Mouse (Mus musculus): ENCODE data around the gene Trim14. TPM values are rescaled to one million over a fixed set of nuclear protein-coding genes. Genes with fewer than 3 reads are reported as not detected.

Trim14 gene
- polyA plus RNA-seq, 1 experiment from 2014 or later, result 3.1 TPM

DNA sequence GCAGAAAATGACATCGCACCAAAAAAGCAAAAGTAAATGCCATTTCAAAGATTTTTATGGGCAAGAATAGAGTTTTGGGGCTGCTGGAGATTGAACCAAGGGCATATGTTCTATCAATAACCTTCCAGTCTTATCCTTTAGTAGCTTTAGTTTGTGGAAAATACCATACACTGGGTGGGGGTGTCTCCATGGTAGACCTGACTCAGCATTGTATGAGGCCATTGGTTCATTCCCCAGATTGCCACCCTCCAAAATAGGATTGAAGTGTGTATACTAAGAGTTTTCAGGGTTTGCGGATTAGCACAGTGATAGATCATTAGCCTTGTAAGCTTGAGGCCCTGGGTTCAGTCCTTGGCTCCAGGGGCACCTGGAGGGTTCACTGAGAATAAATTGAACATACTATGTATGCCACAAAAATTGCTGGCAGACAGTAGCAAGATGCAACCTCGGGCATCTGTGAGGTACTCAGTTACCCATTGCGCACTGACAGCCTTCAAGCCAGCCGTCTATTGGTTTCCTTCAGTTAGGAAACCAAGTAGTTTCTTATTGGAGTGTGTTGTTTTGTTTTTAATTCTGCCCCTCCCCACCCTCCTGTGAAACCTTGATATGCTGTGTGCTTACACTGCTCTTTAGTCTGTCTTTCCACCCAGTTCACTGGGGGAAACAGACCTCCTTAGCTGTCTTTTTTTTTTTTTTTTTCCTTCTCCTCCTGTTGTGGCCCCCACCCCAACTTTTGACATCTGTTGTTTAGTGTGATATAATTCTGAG, 81.7 kb downstream of the Trim14 start:
- no peaks in the 10 kb centered on the region for H3K27me3 ChIP-seq (ENCODE audit: insufficient read depth, low read length)
- peak overlapping the region; percentile 6; the same call in 1 of the 2 replicates for H3K4me3 ChIP-seq (ENCODE audit: low read depth, low read length)
- peak overlapping the region; percentile 70 for H3K4me2 ChIP-seq
- no peaks in the 10 kb centered on the region for H3K9me3 ChIP-seq (ENCODE audit: low read depth, low read length)
- ATAC-seq (ENCODE audit: insufficient read depth), result no peak
- no peak for TF ChIP-seq CTCF (IDR thresholded peaks at IDR 0.05; ENCODE audit: low read depth)
- H3K4me1 ChIP-seq (ENCODE audit: insufficient read depth), result peaks cover 16% of the 10 kb centered on the region
- 0 out of 2 replicates have a peak overlapping the region, but pooled peaks have one; percentile 26 for H3K27ac ChIP-seq (ENCODE audit: low read depth)
- no peak for DNase-seq
- WGBS, result 69% methylated on average over 5 of the region's 5 CpGs
- 0 out of 2 replicates have a peak, but pooled peaks cover 2% of the 10 kb centered on the region for H3K36me3 ChIP-seq (ENCODE audit: insufficient read depth)
- H3K9ac ChIP-seq, result no peak overlapping the region; the same call in 1 of the 2 replicates

DNA sequence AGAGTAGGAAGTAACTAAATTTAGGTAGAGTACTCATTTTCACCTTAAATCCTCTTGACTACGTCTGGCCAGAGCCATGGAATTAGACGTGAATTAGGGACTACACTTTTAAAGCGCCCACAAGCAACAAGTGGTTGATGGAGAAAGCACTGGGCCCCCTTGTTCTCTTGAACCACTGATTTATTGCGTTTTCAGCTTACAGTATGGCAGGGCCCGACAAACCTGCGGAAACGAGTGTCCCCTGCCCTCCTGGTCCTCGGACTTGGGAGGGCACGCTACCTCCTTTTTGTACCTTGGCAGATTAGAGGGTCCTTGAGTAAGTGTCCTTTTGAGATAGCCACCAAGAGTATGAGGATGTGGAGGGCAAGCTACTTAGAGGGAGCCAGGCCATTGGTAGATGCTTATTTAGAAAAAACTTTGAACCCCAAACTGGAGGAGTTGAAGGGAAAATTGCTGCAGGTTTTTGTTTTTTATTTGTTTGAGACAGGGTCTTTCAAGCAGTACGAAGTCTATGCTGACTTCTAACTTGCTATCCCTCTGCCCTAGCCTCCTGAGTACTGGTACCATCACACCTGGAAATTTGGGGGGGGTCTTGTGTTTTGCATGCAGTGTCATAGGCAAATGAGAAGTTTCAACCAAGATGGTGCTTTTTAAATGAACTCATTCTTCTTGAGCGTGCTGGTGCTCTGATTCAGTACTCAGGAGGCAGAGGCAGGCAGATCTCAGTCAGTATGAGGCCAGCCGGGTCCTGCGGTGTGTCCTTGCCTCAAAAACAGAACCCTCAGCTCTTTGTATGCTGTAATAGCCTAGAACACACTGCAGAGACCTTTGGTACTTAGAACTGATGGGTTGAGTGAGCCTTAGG, 82.9 kb downstream of the Trim14 start:
- H3K4me1 ChIP-seq (ENCODE audit: insufficient read depth), result peaks cover 16% of the 10 kb centered on the region

DNA sequence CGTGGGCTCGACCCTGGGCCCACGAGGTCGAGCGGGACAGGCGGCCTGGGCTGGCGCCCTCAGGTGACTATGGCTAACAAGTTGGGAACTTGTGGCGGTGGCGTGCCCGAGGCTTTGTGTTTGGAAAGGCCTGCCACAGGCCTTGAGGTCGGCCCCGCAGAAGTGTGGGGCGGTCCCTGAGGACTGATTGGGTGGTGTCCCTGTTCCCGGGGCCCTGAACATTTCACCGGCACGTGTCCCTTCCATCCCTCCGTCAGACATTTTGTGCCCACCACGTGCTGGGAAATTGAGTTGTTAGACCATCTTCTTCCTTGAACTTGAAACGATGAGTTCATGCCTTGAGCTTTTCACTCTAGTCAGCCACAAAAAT, 83.5 kb downstream of the Trim14 start:
- Histone ChIP-seq H3K27ac (ENCODE audit: low read depth) (peak overlapping the region; percentile 100), H3K27me3 (ENCODE audit: insufficient read depth, low read length) (no peaks in the 10 kb centered on the region), H3K4me3 (ENCODE audit: low read depth, low read length) (peak overlapping the region; percentile 90), H3K9me3 (ENCODE audit: low read depth, low read length) (no peaks in the 10 kb centered on the region), H3K4me2 (peak overlapping the region; percentile 70), H3K36me3 (ENCODE audit: insufficient read depth) (0 out of 2 replicates have a peak, but pooled peaks cover 2% of the 10 kb centered on the region), H3K4me1 (ENCODE audit: insufficient read depth) (peaks cover 16% of the 10 kb centered on the region), H3K9ac (peak overlapping the region; percentile 100)
- WGBS, result under 1% methylated on average over 19 of the region's 19 CpGs
- DNase-seq (peak; percentile 84), ATAC-seq (ENCODE audit: insufficient read depth) (peak; percentile 39)
- no peak for TF ChIP-seq CTCF (IDR thresholded peaks at IDR 0.05; ENCODE audit: low read depth)

More for the DNA sequence above, 82.9 kb downstream of the Trim14 start:
- Histone ChIP-seq H3K27ac (ENCODE audit: low read depth) (peak overlapping the region; percentile 100), H3K4me3 (ENCODE audit: low read depth, low read length) (peak overlapping the region; percentile 90), H3K4me2 (peak overlapping the region; percentile 70), H3K27me3 (ENCODE audit: insufficient read depth, low read length) (no peaks in the 10 kb centered on the region), H3K9ac (peak overlapping the region; percentile 100), H3K9me3 (ENCODE audit: low read depth, low read length) (no peaks in the 10 kb centered on the region), H3K36me3 (ENCODE audit: insufficient read depth) (0 out of 2 replicates have a peak, but pooled peaks cover 2% of the 10 kb centered on the region)
- WGBS, result 30% methylated on average over 13 of the region's 13 CpGs
- no peak for ATAC-seq (ENCODE audit: insufficient read depth)
- no peak for TF ChIP-seq CTCF (IDR thresholded peaks at IDR 0.05; ENCODE audit: low read depth)
- DNase-seq, result no peak

DNA sequence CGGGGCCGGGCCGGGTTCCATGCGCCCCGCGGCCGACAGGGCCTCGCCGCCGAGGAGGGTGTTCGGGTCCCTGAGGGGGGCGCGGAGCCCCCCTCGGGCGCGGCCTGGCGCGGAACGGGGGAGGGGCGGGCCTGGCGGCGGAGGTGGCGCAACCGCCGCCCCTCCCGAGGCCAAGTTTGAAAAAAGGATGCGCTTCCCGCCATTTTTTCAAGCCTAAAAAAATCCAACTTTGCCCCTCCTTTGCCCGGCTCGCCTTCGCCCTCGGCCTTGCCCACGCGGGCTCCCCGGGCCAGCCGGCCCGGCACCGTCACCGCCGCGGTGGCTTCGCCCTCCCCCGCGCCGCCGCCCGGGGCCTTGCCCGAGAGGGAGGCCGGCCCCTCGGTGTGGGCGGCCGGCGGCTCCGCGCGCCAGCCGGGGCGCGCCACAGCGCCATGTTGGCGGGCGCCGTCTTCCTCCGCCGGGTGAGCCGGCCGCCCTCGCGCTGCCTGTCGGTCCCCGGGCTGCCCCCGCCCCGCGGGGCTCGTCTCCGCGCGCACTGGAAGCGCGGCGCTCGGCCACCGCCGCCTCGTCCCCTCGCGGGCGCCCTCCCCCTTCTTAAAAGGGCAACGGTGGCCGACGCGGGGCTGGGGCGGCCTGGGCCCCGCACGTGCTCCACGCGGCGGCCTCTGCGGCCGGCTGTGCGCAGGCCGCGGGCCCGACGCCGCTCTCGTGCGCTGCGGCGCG, 84.0 kb downstream of the Trim14 start:
- ATAC-seq (ENCODE audit: insufficient read depth), result peak; percentile 22

DNA sequence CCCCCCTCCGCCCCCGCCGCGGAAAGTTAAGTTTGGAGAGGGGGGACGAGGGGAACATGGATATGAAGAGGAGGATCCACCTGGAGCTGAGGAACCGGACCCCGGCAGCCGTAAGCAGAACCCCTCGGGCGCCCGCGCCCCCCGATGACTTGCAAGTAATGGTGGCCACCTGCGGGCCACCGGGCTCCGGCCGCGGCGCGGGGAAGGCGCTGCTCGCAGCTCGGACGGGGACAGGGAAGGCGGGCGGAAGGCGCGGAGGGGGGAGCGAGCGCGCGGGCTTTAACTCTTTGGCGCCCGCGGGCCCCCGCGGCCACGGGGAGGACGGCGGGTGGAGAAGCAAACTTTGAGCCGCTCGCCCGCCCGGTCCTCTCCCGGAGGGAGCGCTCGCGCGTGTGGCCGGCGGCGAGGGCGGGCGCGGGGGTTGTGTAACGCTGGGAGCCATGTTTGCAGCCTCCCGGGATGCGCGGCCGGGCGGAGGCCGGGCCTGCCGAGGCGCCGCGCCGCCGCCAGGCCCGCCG, 84.6 kb downstream of the Trim14 start:
- Histone ChIP-seq H3K9ac (peak overlapping the region; percentile 100), H3K9me3 (ENCODE audit: low read depth, low read length) (no peaks in the 10 kb centered on the region), H3K27me3 (ENCODE audit: insufficient read depth, low read length) (no peaks in the 10 kb centered on the region), H3K36me3 (ENCODE audit: insufficient read depth) (0 out of 2 replicates have a peak, but pooled peaks cover 2% of the 10 kb centered on the region), H3K4me3 (ENCODE audit: low read depth, low read length) (peak overlapping the region; percentile 90), H3K4me1 (ENCODE audit: insufficient read depth) (peaks cover 16% of the 10 kb centered on the region), H3K4me2 (peak overlapping the region; percentile 70), H3K27ac (ENCODE audit: low read depth) (peak overlapping the region; percentile 100)
- ATAC-seq (ENCODE audit: insufficient read depth) (peak; percentile 26), DNase-seq (peak; percentile 71)
- 2% methylated on average over 44 of the region's 70 CpGs for WGBS
- no peak for TF ChIP-seq CTCF (IDR thresholded peaks at IDR 0.05; ENCODE audit: low read depth)

More for the DNA sequence above, 84.0 kb downstream of the Trim14 start:
- TF ChIP-seq CTCF (IDR thresholded peaks at IDR 0.05; ENCODE audit: low read depth), result no peak
- peak overlapping the region; percentile 100 for H3K27ac ChIP-seq (ENCODE audit: low read depth)
- H3K9me3 ChIP-seq (ENCODE audit: low read depth, low read length), result no peaks in the 10 kb centered on the region
- peak; percentile 89 for DNase-seq
- H3K9ac ChIP-seq, result peak overlapping the region; percentile 100
- H3K36me3 ChIP-seq (ENCODE audit: insufficient read depth), result 0 out of 2 replicates have a peak, but pooled peaks cover 2% of the 10 kb centered on the region
- under 1% methylated on average over 95 of the region's 111 CpGs for WGBS
- peak overlapping the region; percentile 90 for H3K4me3 ChIP-seq (ENCODE audit: low read depth, low read length)
- no peaks in the 10 kb centered on the region for H3K27me3 ChIP-seq (ENCODE audit: insufficient read depth, low read length)
- peaks cover 16% of the 10 kb centered on the region for H3K4me1 ChIP-seq (ENCODE audit: insufficient read depth)
- peak overlapping the region; percentile 70 for H3K4me2 ChIP-seq

DNA sequence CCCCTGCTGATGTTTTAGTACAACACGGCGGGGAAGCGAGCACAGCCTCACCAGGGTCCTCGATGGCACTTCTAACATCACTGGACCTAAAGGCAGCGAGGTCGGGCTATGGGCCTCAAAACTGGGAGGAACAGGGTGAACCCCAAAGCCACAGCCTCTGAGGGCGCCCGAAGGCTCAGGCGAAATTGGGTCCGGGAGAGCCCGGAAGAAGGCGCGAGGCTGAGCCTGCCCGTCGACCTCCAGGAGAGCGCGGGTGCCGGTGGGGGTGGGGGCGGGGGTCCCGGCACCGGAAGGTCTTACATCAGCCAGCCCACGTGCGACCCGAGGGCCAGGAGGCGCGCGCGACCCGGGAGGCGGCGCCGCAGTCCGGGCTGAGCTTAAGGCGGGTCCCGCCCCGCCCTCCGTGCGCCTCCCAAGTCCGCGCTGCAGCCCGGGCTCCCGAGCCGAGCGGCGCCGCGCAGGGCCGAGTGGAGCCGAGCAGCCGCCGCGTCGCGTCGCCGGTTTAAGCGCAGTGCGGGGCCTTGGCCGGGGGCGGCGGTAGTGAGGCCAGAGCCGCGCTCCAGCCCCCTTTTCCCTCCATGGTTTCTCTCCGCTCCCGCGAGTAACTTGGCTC, 85.3 kb downstream of the Trim14 start, which contains the start of gene Anp32b:
Gene Anp32b, plus strand, starts transcription at position 384 of the 613 bp plus-strand sequence.
- DNase-seq, result peak; percentile 97
- H3K4me3 ChIP-seq (ENCODE audit: low read depth, low read length), result peak within 1 kb of the TSS; percentile 90
- H3K4me1 ChIP-seq (ENCODE audit: insufficient read depth), result peaks cover 16% of the 10 kb centered on the region
- H3K36me3 ChIP-seq (ENCODE audit: insufficient read depth), result 0 out of 2 replicates have a peak, but pooled peaks cover 2% of the 10 kb centered on the region
- peak within 1 kb of the TSS; percentile 82 for H3K4me2 ChIP-seq
- H3K27me3 ChIP-seq (ENCODE audit: insufficient read depth, low read length), result no peaks in the 10 kb centered on the region
- WGBS, result under 1% methylated on average over 59 of the region's 66 CpGs
- no peaks in the 10 kb centered on the region for H3K9me3 ChIP-seq (ENCODE audit: low read depth, low read length)
- peak; percentile 56 for TF ChIP-seq CTCF (IDR thresholded peaks at IDR 0.05; ENCODE audit: low read depth)
- H3K9ac ChIP-seq, result peak within 1 kb of the TSS; percentile 100
- peak; percentile 96 for ATAC-seq (ENCODE audit: insufficient read depth)
- H3K27ac ChIP-seq (ENCODE audit: low read depth), result peak within 1 kb of the TSS; percentile 100

Data from lung, embryonic 14.5 days (tissue).